Mouse (Mus musculus) kidney, adult 2 months (tissue): ENCODE results near the gene Knstrn.

Source experiments
- CTCF ChIP-seq: fragments of 200-500 bp; conservative IDR thresholded peaks from 2 replicates; pipeline ENCODE4 v1.5.1; 2011; ENCODE audit warnings: low read depth, mild to moderate bottlenecking, control low read depth, low read length, moderate library complexity, mixed read lengths; ENCODE audit not compliant: insufficient read depth, insufficient read length
- POLR2A ChIP-seq: fragments of 200-500 bp; IDR thresholded peaks from one replicate; pipeline ENCODE4 v1.6.1; 2011; ENCODE audit warnings: low read depth, low read length, control low read depth

DNA sequence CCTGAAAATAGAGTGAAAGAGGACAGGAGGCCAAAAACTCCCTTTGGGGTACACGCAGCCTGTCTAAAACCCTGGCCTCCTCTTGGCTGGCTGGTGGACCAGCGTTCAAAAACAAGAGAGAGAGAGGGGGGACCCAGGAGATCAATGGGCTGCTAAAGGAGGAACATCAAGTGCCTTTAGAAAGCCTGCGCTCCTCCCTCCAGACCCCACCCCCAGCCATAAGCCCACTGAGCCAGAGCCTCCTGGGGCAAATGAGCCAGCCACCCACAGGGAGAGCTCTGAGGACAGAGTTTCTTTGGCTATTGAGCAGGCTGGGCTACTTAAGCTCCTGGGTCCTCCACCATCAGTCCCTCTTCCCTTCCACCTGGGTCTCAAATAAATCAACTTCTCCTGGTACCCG lies 85.0 kb downstream of the Knstrn start:
- TF ChIP-seq POLR2A = no peak
- TF ChIP-seq CTCF = no peak
